In the genomic region with DNA sequence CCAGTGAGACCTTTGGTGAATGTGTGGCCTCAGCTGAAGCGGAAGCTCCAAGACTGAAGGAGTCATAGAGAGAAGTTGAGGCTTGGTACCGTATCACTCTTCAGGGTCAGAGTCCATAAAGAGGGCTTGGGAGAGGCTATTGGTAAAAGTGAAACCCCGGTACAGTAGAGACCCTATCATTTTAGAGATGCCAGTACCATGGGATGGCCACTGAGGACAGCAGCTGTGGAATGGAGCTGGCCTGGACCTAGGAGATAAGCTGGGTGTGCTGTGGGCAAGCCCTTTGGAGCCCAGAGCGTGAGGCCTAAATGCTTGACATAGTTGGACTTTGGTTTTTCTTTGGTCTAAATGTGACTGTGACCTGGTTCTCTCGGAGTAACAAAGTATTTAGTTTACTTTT, we compare ENCODE assay signal across 19 mouse cellular contexts. TPM values are rescaled to one million over a fixed set of nuclear protein-coding genes. Genes with fewer than 3 reads are reported as not detected.
DNase-seq lines count a peak whose midpoint lies in the region; ATAC-seq lines count a peak whose summit lies in the region.
"Had no signal": no experiment of that assay in that cellular context is flagged by ENCODE, and none has a peak within 500 bp of the region (broad histone marks: within the 10 kb centered on the region; RNA-seq: fewer than 3 reads in every experiment).

No protein-coding gene starts in this region.

- no peak overlapping the region for H3K4me2 ChIP-seq in intestine, embryonic 15.5 days (replicated peaks)
- peak overlapping the region; percentile 64 for H3K4me2 ChIP-seq in liver, embryonic 16.5 days (ENCODE audit: low read depth, low read length)
- no peak overlapping the region for H3K4me2 ChIP-seq in hindbrain, embryonic 13.5 days
- H3K4me2 ChIP-seq: limb, embryonic 15.5 days; midbrain, embryonic 15.5 days; neural tube, embryonic 13.5 days had no signal

- no peaks in the 10 kb centered on the region for H3K4me1 ChIP-seq in intestine, embryonic 15.5 days (replicated peaks)
- H3K4me1 ChIP-seq in liver, embryonic 16.5 days (ENCODE audit: control insufficient read depth, low read depth, low read length): peaks cover 22% of the 10 kb centered on the region
- no peaks in the 10 kb centered on the region for H3K4me1 ChIP-seq in hindbrain, embryonic 13.5 days (replicated peaks)
- H3K4me1 ChIP-seq: forebrain, embryonic 10.5 days; midbrain, embryonic 15.5 days; neural tube, embryonic 13.5 days had no signal

- H3K9ac ChIP-seq in intestine, embryonic 15.5 days: no peak overlapping the region
- H3K9ac ChIP-seq in liver, embryonic 16.5 days (ENCODE audit: low read depth, low read length): peak overlapping the region; percentile 63
- no peak overlapping the region for H3K9ac ChIP-seq in hindbrain, embryonic 13.5 days
- H3K9ac ChIP-seq: limb, embryonic 15.5 days; midbrain, embryonic 15.5 days; neural tube, embryonic 13.5 days had no signal

- no peak overlapping the region for H3K4me3 ChIP-seq in intestine, embryonic 15.5 days (replicated peaks)
- H3K4me3 ChIP-seq in liver, embryonic 16.5 days (ENCODE audit: low read depth, low read length): peak overlapping the region; percentile 20; the same call in 1 of the 2 replicates
- no peak overlapping the region for H3K4me3 ChIP-seq in hindbrain, embryonic 13.5 days
- H3K4me3 ChIP-seq: embryonic facial prominence, embryonic 10.5 days; forebrain, embryonic 10.5 days; limb, embryonic 15.5 days; midbrain, embryonic 15.5 days; neural tube, embryonic 13.5 days had no signal

- 87% methylated on average over 5 of the region's 5 CpGs for WGBS in intestine, embryonic 15.5 days
- 47% methylated on average over 5 of the region's 5 CpGs for WGBS in liver, embryonic 16.5 days (ENCODE audit: insufficient replicate concordance)
- 95% methylated on average over 5 of the region's 5 CpGs for WGBS in hindbrain, embryonic 13.5 days

- H3K27ac ChIP-seq in intestine, embryonic 15.5 days: no peak overlapping the region
- H3K27ac ChIP-seq in liver, embryonic 16.5 days (ENCODE audit: low read length): peak overlapping the region; percentile 96
- H3K27ac ChIP-seq in hindbrain, embryonic 13.5 days: no peak overlapping the region
- H3K27ac ChIP-seq: embryonic facial prominence, embryonic 10.5 days; forebrain, embryonic 10.5 days; limb, embryonic 15.5 days; macrophage; midbrain, embryonic 15.5 days; neural tube, embryonic 13.5 days had no signal

- H3K36me3 ChIP-seq in intestine, embryonic 15.5 days: no peaks in the 10 kb centered on the region
- no peaks in the 10 kb centered on the region for H3K36me3 ChIP-seq in liver, embryonic 16.5 days (ENCODE audit: control insufficient read depth, insufficient read depth)
- H3K36me3 ChIP-seq in hindbrain, embryonic 13.5 days: peaks cover 31% of the 10 kb centered on the region
- H3K36me3 ChIP-seq: embryonic facial prominence, embryonic 10.5 days; forebrain, embryonic 10.5 days; limb, embryonic 15.5 days had no signal

- peak; percentile 71; the same call in 1 of the 2 replicates for ATAC-seq in intestine, embryonic 15.5 days
- peak; percentile 100 for ATAC-seq in liver, embryonic 16.5 days (ENCODE audit: low read depth)
- no peak for ATAC-seq in hindbrain, embryonic 13.5 days (ENCODE audit: low FRiP score)
- ATAC-seq: activated CD4-positive, CD25-positive, alpha-beta regulatory T cell, adult 4 months; inflammation-experienced regulatory T-cells, adult 6 months; midbrain, embryonic 15.5 days had no signal

- H3K27me3 ChIP-seq in intestine, embryonic 15.5 days (replicated peaks): no peaks in the 10 kb centered on the region
- H3K27me3 ChIP-seq in liver, embryonic 16.5 days (ENCODE audit: control insufficient read depth, insufficient read depth, low read depth, low read length): no peaks in the 10 kb centered on the region
- H3K27me3 ChIP-seq in hindbrain, embryonic 13.5 days: no peaks in the 10 kb centered on the region
- H3K27me3 ChIP-seq: CH12.LX; limb, embryonic 15.5 days; midbrain, embryonic 15.5 days; neural tube, embryonic 13.5 days had no signal

- DNase-seq in spleen, adult 12 weeks (ENCODE audit: low spot score): peak; percentile 53
- no peak for DNase-seq in spleen, adult 18-20 months
- peak; percentile 28 for DNase-seq in yolk sac, embryonic 10.5 days (ENCODE audit: low spot score)
- DNase-seq in cerebellum, adult 11 months: no peak
- DNase-seq: cerebellum, adult 9-11 months; heart, postnatal 4 days; thymus, adult 2 months had no signal

- H3K9me3 ChIP-seq in intestine, embryonic 15.5 days: no peaks in the 10 kb centered on the region
- H3K9me3 ChIP-seq in liver, embryonic 16.5 days (replicated peaks; ENCODE audit: control insufficient read depth, low read length): no peaks in the 10 kb centered on the region
- H3K9me3 ChIP-seq in hindbrain, embryonic 13.5 days: no peaks in the 10 kb centered on the region
- H3K9me3 ChIP-seq: embryonic facial prominence, embryonic 10.5 days; forebrain, embryonic 10.5 days; limb, embryonic 15.5 days; midbrain, embryonic 15.5 days; neural tube, embryonic 13.5 days had no signal

RNA-seq across cellular contexts. Expression of gene Gpr155, which starts 26.4 kb away (rescaled TPM):
- 11.8 and 12.3 TPM in 2 replicates for polyA plus RNA-seq in intestine, embryonic 15.5 days (2015; fragmentation: Nextera tagmentation; extraction: Ambion mirVana)
- polyA plus RNA-seq in liver, embryonic 16.5 days (2015; fragmentation: Nextera tagmentation; extraction: Ambion mirVana): 5.9 and 6.3 TPM in 2 replicates
- 12.4 and 12.7 TPM in 2 replicates for polyA plus RNA-seq in hindbrain, embryonic 13.5 days (2015; fragmentation: Nextera tagmentation; extraction: Ambion mirVana)

RNA-seq across cellular contexts. Expression of gene Cir1, which starts 47.4 kb away (rescaled TPM):
- 16.5 and 20.6 TPM in 2 replicates for polyA plus RNA-seq in intestine, embryonic 15.5 days (2015; fragmentation: Nextera tagmentation; extraction: Ambion mirVana)
- polyA plus RNA-seq in liver, embryonic 16.5 days (2015; fragmentation: Nextera tagmentation; extraction: Ambion mirVana): 20.3 and 21.9 TPM in 2 replicates
- 31.9 and 33.0 TPM in 2 replicates for polyA plus RNA-seq in hindbrain, embryonic 13.5 days (2015; fragmentation: Nextera tagmentation; extraction: Ambion mirVana)

RNA-seq across cellular contexts. Expression of gene Scrn3, which starts 47.5 kb away (rescaled TPM):
- 16.4 and 16.7 TPM in 2 replicates for polyA plus RNA-seq in intestine, embryonic 15.5 days (2015; fragmentation: Nextera tagmentation; extraction: Ambion mirVana)
- polyA plus RNA-seq in liver, embryonic 16.5 days (2015; fragmentation: Nextera tagmentation; extraction: Ambion mirVana): 30.1 and 31.0 TPM in 2 replicates
- polyA plus RNA-seq in hindbrain, embryonic 13.5 days (2015; fragmentation: Nextera tagmentation; extraction: Ambion mirVana): 9.0 and 9.9 TPM in 2 replicates

Comparison
In these comparisons a context has a peak if more than half of its experiments do, and no peak if none do; other contexts are left out.
1. DNase-seq: peak in spleen, adult 12 weeks (single experiment) and yolk sac, embryonic 10.5 days (single experiment); none in spleen, adult 18-20 months (0 of 2) and cerebellum, adult 11 months (single experiment).